Mouse (Mus musculus): ENCODE data around the gene Lclat1. TPM values are rescaled to one million over a fixed set of nuclear protein-coding genes. Genes with fewer than 3 reads are reported as not detected.

Lclat1 gene
- total and polyA plus RNA-seq, 3 experiments = 6.3 to 9.6 (median 7.0) TPM

GRCm38 (mm10) chr17:73112601-73113000, 4.8 kb downstream of the Lclat1 start:
- dilution Hi-C loops (cut with MboI; ENCODE audit: extremely low pct_ligation_motif_present, extremely low pct_unique_long_range_greater_than_20kb, low sequenced_read_pairs) = no loop called here
- Histone ChIP-seq H3K4me3 (replicated peaks in 1 of 3; ENCODE audit: low read depth in 2 of 3, low read length in 2 of 3, poor library complexity in 1 of 3) (no peak overlapping the region), H3K4me2 (ENCODE audit: insufficient read depth, low read depth, poor library complexity, severe bottlenecking) (no peak overlapping the region), H3K27ac (ENCODE audit: insufficient read depth, low read depth) (no peak overlapping the region), H3K27me3 (replicated peaks) (no peaks in the 10 kb centered on the region), H3K9ac (ENCODE audit: insufficient read depth, low read depth) (no peak overlapping the region), H3K9me3 (replicated peaks; ENCODE audit: low read length) (no peaks in the 10 kb centered on the region), H3K79me2 (replicated peaks; ENCODE audit: control insufficient read depth, extremely low read depth, insufficient read depth, poor library complexity, severe bottlenecking) (no peaks in the 10 kb centered on the region; the same call in 1 of the 2 replicates), H3K36me3 (replicated peaks in 1 of 2; ENCODE audit: control insufficient read depth in 1 of 2, insufficient read depth in 1 of 2, low read length in 1 of 2) (peaks cover 0 to 8% of the 10 kb centered on the region in 2 experiments), H3K4me1 (ENCODE audit: control insufficient read depth in 1 of 2, insufficient read depth in 2 of 2) (peaks cover 0 to 12% of the 10 kb centered on the region in 2 experiments; a peak in 2 of 4 replicates)
- no peak for DNase-seq (ENCODE audit: extremely low read depth)
- TF ChIP-seq POLR2A (IDR thresholded peaks at IDR 0.05; ENCODE audit: low read depth, low read length) (no peak), MEF2A (IDR thresholded peaks at IDR 0.05; ENCODE audit: borderline replicate concordance, low read depth, low read length) (no peak), MXI1 (IDR thresholded peaks at IDR 0.05; ENCODE audit: low read depth, low read length) (no peak), E2F4 (IDR thresholded peaks at IDR 0.05; ENCODE audit: insufficient replicate concordance, low read depth, low read length) (no peak), POLR2AphosphoS2 (IDR thresholded peaks at IDR 0.05; ENCODE audit: low read depth, low read length) (no peak), ZMIZ1 (IDR thresholded peaks at IDR 0.05; ENCODE audit: low read depth, low read length) (no peak), ELF1 (IDR thresholded peaks at IDR 0.05; ENCODE audit: low read depth, low read length) (no peak), MAX (IDR thresholded peaks at IDR 0.05; ENCODE audit: low read length) (no peak)
- in situ Hi-C loops (cut with MboI; ENCODE audit: low pct_ligation_motif_present, low pct_unique_long_range_greater_than_20kb, low sequenced_read_pairs) = no loop called here

GRCm38 (mm10) chr17:73113230-73113629, 5.4 kb downstream of the Lclat1 start:
- dilution Hi-C loops (cut with MboI; ENCODE audit: extremely low pct_ligation_motif_present, extremely low pct_unique_long_range_greater_than_20kb, low sequenced_read_pairs) = no loop called here
- H3K79me2 ChIP-seq (replicated peaks; ENCODE audit: control insufficient read depth, extremely low read depth, insufficient read depth, poor library complexity, severe bottlenecking) = no peaks in the 10 kb centered on the region; the same call in 1 of the 2 replicates
- no peak overlapping the region for H3K4me3 ChIP-seq (replicated peaks in 1 of 3; ENCODE audit: low read depth in 2 of 3, low read length in 2 of 3, poor library complexity in 1 of 3)
- no peak overlapping the region for H3K27ac ChIP-seq (ENCODE audit: insufficient read depth, low read depth)
- TF ChIP-seq MEF2A (IDR thresholded peaks at IDR 0.05; ENCODE audit: borderline replicate concordance, low read depth, low read length) = no peak
- no peak for TF ChIP-seq NRF1 (IDR thresholded peaks at IDR 0.05; ENCODE audit: low read depth, low read length)
- no peak for TF ChIP-seq BHLHE40 (IDR thresholded peaks at IDR 0.05; ENCODE audit: low read depth, low read length)
- TF ChIP-seq JUND (conservative IDR thresholded peaks at IDR 0.05; ENCODE audit: low read depth, low read length) = no peak
- no peak for TF ChIP-seq SMC3 (IDR thresholded peaks at IDR 0.05; ENCODE audit: low read depth, low read length)
- no peak for TF ChIP-seq USF2 (conservative IDR thresholded peaks at IDR 0.05; ENCODE audit: low read depth, low read length)
- TF ChIP-seq RCOR1 (conservative IDR thresholded peaks at IDR 0.05; ENCODE audit: low read depth, low read length) = no peak
- no peak for TF ChIP-seq CHD2 (IDR thresholded peaks at IDR 0.05; ENCODE audit: low read length)
- no peak for TF ChIP-seq RAD21 (IDR thresholded peaks at IDR 0.05; ENCODE audit: low read depth, low read length)
- no peak for TF ChIP-seq IRF4 (IDR thresholded peaks at IDR 0.05; ENCODE audit: low read depth, low read length)
- no peak for TF ChIP-seq UBTF (IDR thresholded peaks at IDR 0.05; ENCODE audit: low read depth, low read length)
- TF ChIP-seq MAZ (IDR thresholded peaks at IDR 0.05; ENCODE audit: low read depth, low read length) = no peak
- no peak for TF ChIP-seq HCFC1 (IDR thresholded peaks at IDR 0.05; ENCODE audit: low read depth, low read length)
- TF ChIP-seq ZKSCAN1 (IDR thresholded peaks at IDR 0.05; ENCODE audit: borderline replicate concordance, low read depth, low read length) = no peak
- no peak for TF ChIP-seq SIN3A (IDR thresholded peaks at IDR 0.05; ENCODE audit: low read length)
- no peak for TF ChIP-seq POLR2AphosphoS2 (IDR thresholded peaks at IDR 0.05; ENCODE audit: low read depth, low read length)
- TF ChIP-seq GABPA (IDR thresholded peaks at IDR 0.05; ENCODE audit: insufficient replicate concordance, low read depth, low read length) = no peak
- no peak for TF ChIP-seq NELFE (IDR thresholded peaks at IDR 0.05; ENCODE audit: low read depth, low read length)
- H3K4me1 ChIP-seq (ENCODE audit: control insufficient read depth in 1 of 2, insufficient read depth in 2 of 2) = peaks cover 0 to 12% of the 10 kb centered on the region in 2 experiments; a peak in 2 of 4 replicates
- H3K4me2 ChIP-seq (ENCODE audit: insufficient read depth, low read depth, poor library complexity, severe bottlenecking) = no peak overlapping the region
- in situ Hi-C loops (cut with MboI; ENCODE audit: low pct_ligation_motif_present, low pct_unique_long_range_greater_than_20kb, low sequenced_read_pairs) = no loop called here
- H3K36me3 ChIP-seq (replicated peaks in 1 of 2; ENCODE audit: control insufficient read depth in 1 of 2, insufficient read depth in 1 of 2, low read length in 1 of 2) = peaks cover 0 to 8% of the 10 kb centered on the region in 2 experiments
- H3K27me3 ChIP-seq (replicated peaks) = no peaks in the 10 kb centered on the region
- H3K9ac ChIP-seq (ENCODE audit: insufficient read depth, low read depth) = no peak overlapping the region
- H3K9me3 ChIP-seq (replicated peaks; ENCODE audit: low read length) = no peaks in the 10 kb centered on the region
- no peak for DNase-seq (ENCODE audit: extremely low read depth)

Data from CH12.LX (cell line).